Mouse (Mus musculus) embryonic fibroblast, embryonic 13.5 days (primary cell): ENCODE data around the gene Nipal4.

ENCODE experiments used
- CTCF ChIP-seq: IDR thresholded peaks from 2 replicates; pipeline ENCODE4 v1.5.1; 2011; ENCODE audit warnings: mild to moderate bottlenecking, control low read depth, low read length, moderate library complexity, borderline replicate concordance; ENCODE audit not compliant: insufficient read depth
- POLR2A ChIP-seq: IDR thresholded peaks from 2 replicates; pipeline ENCODE4 v1.6.1; 2011; ENCODE audit warnings: low read depth, mild to moderate bottlenecking, control low read depth, low read length, moderate library complexity

GRCm38 (mm10) chr11:46115011-46115410 lies 51.3 kb downstream of the Nipal4 start:
- TF ChIP-seq CTCF, result no peak
- no peak for TF ChIP-seq POLR2A
